Mouse (Mus musculus) heart, adult 18-20 months (tissue): Measurements from ENCODE around the gene 4933402J07Rik. TPM values are rescaled to one million over a fixed set of nuclear protein-coding genes. Genes with fewer than 3 reads are reported as not detected.

Experiments used
- DNase-seq, 2 experiments: peaks; one replicate each; pipeline ENCODE4 v3.0.0; 2021 to 2022; ENCODE audit warnings: mixed read lengths in 1 of 2
- total RNA-seq, 2 experiments: library from RNA; stranded (reverse); gene quantifications; 2 replicates each; pipeline ENCODE4 v1.2.3; 2021

The 4933402J07Rik gene
- total RNA-seq, 2 experiments from 2014 or later = not detected

GRCm38 (mm10) chr8:87621181-87621580, 57.5 kb downstream of the 4933402J07Rik start:
- no peak for DNase-seq

- DNase-seq = no peak
Measured at GRCm38 (mm10) chr8:87629656-87630055, 66.0 kb downstream of the 4933402J07Rik start.

- DNase-seq = no peak
Measured at GRCm38 (mm10) chr8:87631776-87632175, 68.1 kb downstream of the 4933402J07Rik start.

- DNase-seq = no peak
Measured at GRCm38 (mm10) chr8:87636226-87636742, 72.6 kb downstream of the 4933402J07Rik start.

Other genes with a start within 250 kb of the 4933402J07Rik start
- under 1 TPM; 0.55 to 0.67 TPM for gene Cbln1, start 91.2 kb upstream of the 4933402J07Rik start, total RNA-seq